Mouse (Mus musculus) right cerebral cortex, postnatal 36 days (tissue): ENCODE results near the gene Lins1.
A peak's percentile ranks its signal among the peaks of the same experiment; 100 is the strongest.

Experiments
- DNase-seq, 2 experiments: peaks; one replicate each; pipeline ENCODE4 v3.0.0; 2022; ENCODE audit warnings: low spot score in 2 of 2, mixed read lengths in 1 of 2

Gene Lins1

GRCm38 (mm10) chr7:66689620-66690360 lies at the start of gene Lins1:
Gene Lins1, plus strand, starts transcription at chr7:66689889.
- peak; percentile 98 to 99 for DNase-seq

- no peak for DNase-seq
These were observed 44.0 kb upstream of the Lins1 start for GRCm38 (mm10) chr7:66645736-66646135.

GRCm38 (mm10) chr7:66649181-66649580 lies 40.5 kb upstream of the Lins1 start:
- no peak for DNase-seq

- DNase-seq = no peak
These were observed 38.8 kb upstream of the Lins1 start for GRCm38 (mm10) chr7:66650883-66651282.

GRCm38 (mm10) chr7:66652216-66652615 lies 37.5 kb upstream of the Lins1 start:
- no peak for DNase-seq

GRCm38 (mm10) chr7:66653596-66653995 lies 36.1 kb upstream of the Lins1 start:
- DNase-seq = no peak

- no peak for DNase-seq
These were observed 34.2 kb upstream of the Lins1 start for GRCm38 (mm10) chr7:66655471-66655870.

GRCm38 (mm10) chr7:66660291-66660690 lies 29.4 kb upstream of the Lins1 start:
- DNase-seq = no peak

GRCm38 (mm10) chr7:66660972-66661371 lies 28.7 kb upstream of the Lins1 start:
- no peak for DNase-seq

- DNase-seq = peak; percentile 44 to 59
These were observed 28.1 kb upstream of the Lins1 start for GRCm38 (mm10) chr7:66661572-66661971.

- DNase-seq = no peak
These were observed 26.1 kb upstream of the Lins1 start for GRCm38 (mm10) chr7:66663548-66663947.

- DNase-seq = no peak
These were observed 22.6 kb upstream of the Lins1 start for GRCm38 (mm10) chr7:66667064-66667463.

GRCm38 (mm10) chr7:66675800-66676199 lies 13.9 kb upstream of the Lins1 start:
- no peak for DNase-seq

- DNase-seq = no peak
These were observed 7.4 kb upstream of the Lins1 start for GRCm38 (mm10) chr7:66682119-66682863.

- DNase-seq = no peak
These were observed 968 bp upstream of the Lins1 start for GRCm38 (mm10) chr7:66688721-66689120.

- DNase-seq = peak in 1 of 2 experiments; percentile 4
These were observed 432 bp upstream of the Lins1 start, which contains the start of gene Asb7 for GRCm38 (mm10) chr7:66689294-66689619. Gene Asb7, minus strand, starts transcription at chr7:66689596.

- no peak for DNase-seq
These were observed 4.8 kb downstream of the Lins1 start for GRCm38 (mm10) chr7:66694467-66694866.

- no peak for DNase-seq
These were observed 13.0 kb downstream of the Lins1 start for GRCm38 (mm10) chr7:66702721-66703120.

GRCm38 (mm10) chr7:66704631-66705030 lies 14.9 kb downstream of the Lins1 start:
- no peak for DNase-seq

- DNase-seq = no peak
These were observed 21.5 kb downstream of the Lins1 start for GRCm38 (mm10) chr7:66711166-66711565.

- DNase-seq = no peak
These were observed 34.8 kb downstream of the Lins1 start for GRCm38 (mm10) chr7:66724514-66724913.

- DNase-seq = no peak
These were observed 35.3 kb downstream of the Lins1 start for GRCm38 (mm10) chr7:66724954-66725353.

- DNase-seq = no peak
These were observed 38.4 kb downstream of the Lins1 start for GRCm38 (mm10) chr7:66728072-66728471.
